In genomic region chr7:142091848-142092247, GRCm38 (mm10) we compare ENCODE assay signal across 12 mouse cellular contexts. TPM values are rescaled to one million over a fixed set of nuclear protein-coding genes. Genes with fewer than 3 reads are reported as not detected.
A peak's percentile ranks its signal among the peaks of the same experiment; 100 is the strongest.
DNase-seq lines count a peak whose midpoint lies in the region; ATAC-seq and TF ChIP-seq lines count a peak whose summit lies in the region.
"Had no signal": no experiment of that assay in that cellular context is flagged by ENCODE, and none has a peak within 500 bp of the region (broad histone marks: within the 10 kb centered on the region; RNA-seq: fewer than 3 reads in every experiment).

No protein-coding gene starts in this region.

- no peak for TF ChIP-seq CTCF in cortical plate, adult 2 months (IDR thresholded peaks at IDR 0.05; ENCODE audit: extremely low read depth, insufficient read depth, low read length)
- no peak for TF ChIP-seq CTCF in olfactory bulb, adult 2 months (IDR thresholded peaks at IDR 0.05; ENCODE audit: insufficient read depth, low read depth, low read length)

- TF ChIP-seq POLR2A in cortical plate, adult 2 months (IDR thresholded peaks at IDR 0.05; ENCODE audit: extremely low read depth, insufficient read depth, low read length), result peak; percentile 37; the same call in 1 of the 2 replicates
- TF ChIP-seq POLR2A in olfactory bulb, adult 2 months (IDR thresholded peaks at IDR 0.05; ENCODE audit: insufficient read depth, low read depth, low read length), result no peak

- 17% methylated on average over 4 of the region's 4 CpGs for WGBS in heart, embryonic 15.5 days
- WGBS in olfactory bulb, adult 2 months, result 8% methylated on average over 4 of the region's 4 CpGs

- H3K4me3 ChIP-seq in heart, embryonic 15.5 days, result no peak overlapping the region
- peak overlapping the region; percentile 80 for H3K4me3 ChIP-seq in cortical plate, adult 2 months (ENCODE audit: insufficient read depth, low read length)
- H3K4me3 ChIP-seq in olfactory bulb, adult 2 months (ENCODE audit: insufficient read depth, low read depth, low read length), result peak overlapping the region; percentile 31

- no peak for ATAC-seq in heart, embryonic 15.5 days (replicated peaks; ENCODE audit: insufficient number of reproducible peaks, insufficient read depth, low FRiP score, low read depth)
- no peak for ATAC-seq in erythroid progenitor cell, adult 5-6 weeks (replicated peaks; ENCODE audit: low FRiP score, poor library complexity, severe bottlenecking)

- H3K9me3 ChIP-seq in heart, embryonic 15.5 days (replicated peaks), result no peaks in the 10 kb centered on the region

- 0 out of 2 replicates have a peak, but pooled peaks cover 3% of the 10 kb centered on the region for H3K36me3 ChIP-seq in heart, embryonic 15.5 days

- intact Hi-C loops in heart, postnatal 25 days (cut with DNase I), result no loop called here

- no peak overlapping the region for H3K9ac ChIP-seq in heart, embryonic 15.5 days

- no peak for DNase-seq in heart, postnatal 25 days (ENCODE audit: low spot score)
- peak; percentile 85 for DNase-seq in layer of hippocampus, adult 9-11 months
- DNase-seq in ovary, adult 18-20 months (ENCODE audit: low spot score), result no peak
- DNase-seq in gastrocnemius, adult 8-10 months (ENCODE audit: low spot score in 2 of 2), result no peak
- DNase-seq: lung, postnatal 14 days; spleen, adult 18-20 months had no signal

- H3K4me2 ChIP-seq in heart, embryonic 15.5 days, result peak overlapping the region; percentile 17; the same call in 1 of the 2 replicates

- no peak overlapping the region for H3K27ac ChIP-seq in heart, embryonic 15.5 days
- H3K27ac ChIP-seq in cortical plate, adult 2 months (ENCODE audit: insufficient read depth, low read length), result no peak overlapping the region
- no peak overlapping the region for H3K27ac ChIP-seq in olfactory bulb, adult 2 months (ENCODE audit: insufficient read depth, low read depth, low read length)

- peaks cover 7% of the 10 kb centered on the region for H3K27me3 ChIP-seq in heart, embryonic 15.5 days

- peaks cover 68% of the 10 kb centered on the region for H3K4me1 ChIP-seq in heart, embryonic 15.5 days (replicated peaks)
- peaks cover 15% of the 10 kb centered on the region for H3K4me1 ChIP-seq in cortical plate, adult 2 months (ENCODE audit: control insufficient read depth, insufficient read depth, low read length)
- H3K4me1 ChIP-seq in olfactory bulb, adult 2 months (ENCODE audit: control insufficient read depth, insufficient read depth, low read length), result peaks cover 51% of the 10 kb centered on the region

RNA-seq across cellular contexts. Expression of gene Dusp8, which starts 3.8 kb away (rescaled TPM):
- 11.5 and 12.2 TPM in 2 replicates for polyA plus RNA-seq in heart, embryonic 15.5 days (2015; fragmentation: Nextera tagmentation; extraction: Ambion mirVana)
- 10 to 100 TPM; 39.7 to 53.5 TPM for total RNA-seq in heart, postnatal 25 days (2021)
- polyA plus RNA-seq in cortical plate, adult 2 months (2012; rRNA removed), result 94.9 and 102 TPM in 2 replicates
- not detected in 2 replicates for polyA plus RNA-seq in olfactory bulb, adult 2 months (2012; ENCODE audit: insufficient read depth, insufficient read length, low replicate concordance, missing spikeins)
- 10 to 100 TPM; 20.5 to 33.4 (median 27.6) TPM for total RNA-seq in gastrocnemius, adult 8-10 months (2022)
- 21.6 and 23.5 TPM in 2 replicates for total RNA-seq in erythroid progenitor cell, adult 5-6 weeks (2015; ENCODE audit: low replicate concordance)
- total RNA-seq in erythroid progenitor cell, adult 5-6 weeks (2017; ENCODE audit: low replicate concordance), result 8.1 and 11.2 TPM in 2 replicates

RNA-seq across cellular contexts. Expression of gene Gm45618, which starts 28.7 kb away (rescaled TPM):
- polyA plus RNA-seq in heart, embryonic 15.5 days (2015; fragmentation: Nextera tagmentation; extraction: Ambion mirVana), result not detected in 2 replicates
- total RNA-seq in heart, postnatal 25 days (2021), result not detected
- not detected in 2 replicates for polyA plus RNA-seq in cortical plate, adult 2 months (2012; rRNA removed)
- not detected in 2 replicates for polyA plus RNA-seq in olfactory bulb, adult 2 months (2012; ENCODE audit: insufficient read depth, insufficient read length, low replicate concordance, missing spikeins)
- total RNA-seq in gastrocnemius, adult 8-10 months (2022), result not detected
- not detected in 2 replicates for total RNA-seq in erythroid progenitor cell, adult 5-6 weeks (2015; ENCODE audit: low replicate concordance)
- total RNA-seq in erythroid progenitor cell, adult 5-6 weeks (2017; ENCODE audit: low replicate concordance), result not detected in 2 replicates
- total RNA-seq: ES-E14; gastrocnemius, adult 18-20 months had no signal

RNA-seq across cellular contexts. Expression of gene Mob2, which starts 31.0 kb away (rescaled TPM):
- polyA plus RNA-seq in heart, embryonic 15.5 days (2015; fragmentation: Nextera tagmentation; extraction: Ambion mirVana), result 43.4 and 52.7 TPM in 2 replicates
- total RNA-seq in heart, postnatal 25 days (2021), result 10 to 100 TPM; 40.2 to 40.7 TPM
- polyA plus RNA-seq in cortical plate, adult 2 months (2012; rRNA removed), result 49.3 and 50.7 TPM in 2 replicates
- polyA plus RNA-seq in olfactory bulb, adult 2 months (2012; ENCODE audit: insufficient read depth, insufficient read length, low replicate concordance, missing spikeins), result not detected in 2 replicates
- total RNA-seq in gastrocnemius, adult 8-10 months (2022), result 10 to 100 TPM; 53.3 to 58.5 (median 55.9) TPM
- 74.6 and 92.6 TPM in 2 replicates for total RNA-seq in erythroid progenitor cell, adult 5-6 weeks (2015; ENCODE audit: low replicate concordance)
- total RNA-seq in erythroid progenitor cell, adult 5-6 weeks (2017; ENCODE audit: low replicate concordance), result 59.1 and 69.3 TPM in 2 replicates

RNA-seq across cellular contexts. Expression of gene Gm39115, which starts 44.0 kb away (rescaled TPM):
- not detected in 2 replicates for polyA plus RNA-seq in heart, embryonic 15.5 days (2015; fragmentation: Nextera tagmentation; extraction: Ambion mirVana)
- total RNA-seq in heart, postnatal 25 days (2021), result not detected
- polyA plus RNA-seq in cortical plate, adult 2 months (2012; rRNA removed), result not detected in 2 replicates
- polyA plus RNA-seq in olfactory bulb, adult 2 months (2012; ENCODE audit: insufficient read depth, insufficient read length, low replicate concordance, missing spikeins), result not detected in 2 replicates
- total RNA-seq in gastrocnemius, adult 8-10 months (2022), result not detected
- total RNA-seq in erythroid progenitor cell, adult 5-6 weeks (2015; ENCODE audit: low replicate concordance), result not detected in 2 replicates
- total RNA-seq in erythroid progenitor cell, adult 5-6 weeks (2017; ENCODE audit: low replicate concordance), result not detected in 2 replicates
- total RNA-seq: ES-E14; gastrocnemius, adult 18-20 months had no signal

RNA-seq across cellular contexts. Expression of gene Gm45337, which starts 52.6 kb away (rescaled TPM):
- polyA plus RNA-seq in heart, embryonic 15.5 days (2015; fragmentation: Nextera tagmentation; extraction: Ambion mirVana), result not detected in 2 replicates
- total RNA-seq in heart, postnatal 25 days (2021), result not detected
- polyA plus RNA-seq in cortical plate, adult 2 months (2012; rRNA removed), result not detected in 2 replicates
- polyA plus RNA-seq in olfactory bulb, adult 2 months (2012; ENCODE audit: insufficient read depth, insufficient read length, low replicate concordance, missing spikeins), result not detected in 2 replicates
- total RNA-seq in gastrocnemius, adult 8-10 months (2022), result not detected
- not detected in 2 replicates for total RNA-seq in erythroid progenitor cell, adult 5-6 weeks (2015; ENCODE audit: low replicate concordance)
- not detected in 2 replicates for total RNA-seq in erythroid progenitor cell, adult 5-6 weeks (2017; ENCODE audit: low replicate concordance)
- total RNA-seq: ES-E14; gastrocnemius, adult 18-20 months had no signal
